Mouse (Mus musculus) effector memory CD4-positive, alpha-beta T cell, adult 5 months (primary cell): Measurements from ENCODE around the gene Catsperb. TPM values are rescaled to one million over a fixed set of nuclear protein-coding genes. Genes with fewer than 3 reads are reported as not detected.

Experiments used
- polyA plus RNA-seq: library from polyadenylated mRNA; unstranded; fragments of 100-300 nt; shearing (Covaris generic); gene quantifications from one replicate; pipeline ENCODE4 v1.2.1, GENCODE M21; 2017

The Catsperb gene
- 0.12 TPM for polyA plus RNA-seq

DNA sequence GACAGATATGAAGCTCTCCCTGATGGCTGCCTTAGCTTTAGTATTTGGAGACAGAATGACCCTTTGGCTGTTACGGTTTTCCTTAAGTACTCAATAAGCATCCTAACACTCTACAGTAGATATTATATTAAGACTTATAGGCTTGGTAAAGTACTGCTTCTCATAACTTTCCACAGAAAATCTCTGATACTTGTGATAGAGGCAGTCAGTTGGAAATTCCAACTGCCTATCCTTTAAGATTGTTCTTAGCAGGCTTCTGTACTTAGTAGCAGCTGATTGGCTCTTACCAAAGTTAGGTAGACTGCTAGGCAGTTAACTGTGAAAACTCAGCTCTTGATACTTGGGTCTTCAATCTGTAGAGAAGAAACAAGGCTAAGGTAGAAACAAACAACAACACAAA is at the start of gene Catsperb:
TSS of gene Catsperb (plus strand) at position 301 of the 400 bp plus-strand sequence.

